Mouse (Mus musculus): ENCODE results near the gene Rmi1.

Rmi1 gene

GRCm38 (mm10) chr13:58443787-58444186 is 41.7 kb downstream of the Rmi1 start:
- ChIA-PET POLR2A (no interaction called here), CTCF (no interaction called here)

- ChIA-PET CTCF (no interaction called here), POLR2A (no interaction called here)
These were observed 44.5 kb downstream of the Rmi1 start for GRCm38 (mm10) chr13:58446541-58446940.

- ChIA-PET CTCF (no interaction called here), POLR2A (no interaction called here)
These were observed 48.6 kb downstream of the Rmi1 start for GRCm38 (mm10) chr13:58450459-58451182.

- ChIA-PET CTCF (interaction anchor here in 2 of 4 experiments (0.5 to 0.7 kb wide), 2 partner anchors 18 to 42 kb away, joined by 3 to 4 read pairs; no protein-coding TSS in a partner anchor), POLR2A (interaction anchor here in 2 of 4 experiments (0.6 to 1.3 kb wide), 4 partner anchors 11 to 899 kb away, joined by 3 to 4 read pairs (median 3); no protein-coding TSS in a partner anchor)
These were observed 50.2 kb downstream of the Rmi1 start for GRCm38 (mm10) chr13:58452246-58452645.

- ChIA-PET CTCF (interaction anchor here in 3 of 4 experiments (0.5 to 0.7 kb wide), 4 partner anchors 18 to 413 kb away, joined by 3 to 5 read pairs (median 4); no protein-coding TSS in a partner anchor), POLR2A (interaction anchor here in 2 of 4 experiments (0.6 to 1.3 kb wide), 6 partner anchors 11 to 899 kb away, joined by 3 to 4 read pairs (median 3); no protein-coding TSS in a partner anchor)
These were observed 50.8 kb downstream of the Rmi1 start for GRCm38 (mm10) chr13:58452651-58453413.

- ChIA-PET POLR2A (interaction anchor here in 1 of 4 experiments (0.8 to 1.3 kb wide), 3 partner anchors 15 to 328 kb away, joined by 3 read pairs; no protein-coding TSS in a partner anchor), CTCF (interaction anchor here in 1 of 4 experiments (0.6 to 0.7 kb wide), 2 partner anchors 165 to 414 kb away, joined by 3 to 5 read pairs; no protein-coding TSS in a partner anchor)
These were observed 51.5 kb downstream of the Rmi1 start for GRCm38 (mm10) chr13:58453541-58453940.

- POLR2A ChIA-PET, result interaction anchor here in 3 of 4 experiments (0.5 to 1.6 kb wide), 5 partner anchors 10 to 1723 kb away, joined by 3 to 10 read pairs (median 6); no protein-coding TSS in a partner anchor
- CTCF ChIA-PET, result interaction anchor here in 1 of 4 experiments (1.1 kb wide), 1 partner anchor 14 kb away, joined by 3 read pairs; no protein-coding TSS in a partner anchor
These were observed 54.5 kb downstream of the Rmi1 start for GRCm38 (mm10) chr13:58456547-58456946.

- CTCF ChIA-PET, result interaction anchor here in 1 of 4 experiments (0.5 kb wide), 1 partner anchor 20 kb away, joined by 5 read pairs; no protein-coding TSS in a partner anchor
- POLR2A ChIA-PET, result interaction anchor here in 2 of 4 experiments (1.1 to 1.2 kb wide), 2 partner anchors 11 to 12 kb away, joined by 3 to 4 read pairs; no protein-coding TSS in a partner anchor
These were observed 56.8 kb downstream of the Rmi1 start for GRCm38 (mm10) chr13:58458811-58459210.
